Mouse (Mus musculus): ENCODE measurements around the gene Olfr485.
"Not testable (repeated sequence)": the region's sequence is repeated elsewhere in the genome, so short reads cannot be mapped to it uniquely, and the experiment has no call there.

GRCm38 (mm10) chr7:108196337-108196736 is 36.7 kb upstream of the Olfr485 start:
- TF ChIP-seq CTCF, EP300 (IDR thresholded peaks at IDR 0.05; ENCODE audit: low read depth): not testable (repeated sequence)
